Mouse (Mus musculus): ENCODE measurements around the gene Cd200r1.

DNA sequence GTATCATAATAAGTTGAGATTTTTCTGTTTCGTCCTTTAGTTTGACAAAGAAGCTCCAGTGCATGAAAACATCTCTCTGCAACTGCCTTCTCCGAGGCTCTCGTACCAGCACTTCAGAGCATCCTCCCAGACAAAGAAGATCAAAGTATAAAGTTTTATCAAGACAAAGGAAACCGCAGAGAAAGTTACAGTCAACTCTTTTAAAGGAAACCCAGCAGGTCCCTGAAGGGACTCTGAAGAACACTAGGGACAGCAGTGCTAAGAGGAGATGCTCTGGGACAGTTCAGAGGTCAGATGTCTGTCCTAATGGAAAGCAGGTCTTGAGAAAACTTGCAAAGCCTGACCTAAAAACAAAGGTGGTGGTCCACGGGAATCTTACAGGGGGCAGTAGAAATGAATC, 29.9 kb upstream of the Cd200r1 start:
- TF ChIP-seq CTCF (IDR thresholded peaks at IDR 0.05): no peak
- TF ChIP-seq EP300 (IDR thresholded peaks at IDR 0.05; ENCODE audit: insufficient read depth, low read depth, low read length): no peak
- TF ChIP-seq POLR2A (IDR thresholded peaks at IDR 0.05; ENCODE audit: insufficient read depth, low read depth, low read length): no peak

Data from heart, adult 2 months (tissue).